Mouse (Mus musculus) ovary, adult 18-20 months (tissue): ENCODE measurements around the gene Hist1h2bk.

ENCODE experiments used
- DNase-seq: peaks from one replicate; pipeline ENCODE4 v3.0.0; 2022; ENCODE audit warnings: low spot score, mixed read lengths

Hist1h2bk gene

GRCm38 (mm10) chr13:22035267-22036148 is at the start of gene Hist1h2bk, which contains the start of gene Hist1h2ah:
Gene Hist1h2bk (plus strand): TSS chr13:22035870.
Gene Hist1h2ah (minus strand): TSS chr13:22035568.
- peak; percentile 77 for DNase-seq

DNA sequence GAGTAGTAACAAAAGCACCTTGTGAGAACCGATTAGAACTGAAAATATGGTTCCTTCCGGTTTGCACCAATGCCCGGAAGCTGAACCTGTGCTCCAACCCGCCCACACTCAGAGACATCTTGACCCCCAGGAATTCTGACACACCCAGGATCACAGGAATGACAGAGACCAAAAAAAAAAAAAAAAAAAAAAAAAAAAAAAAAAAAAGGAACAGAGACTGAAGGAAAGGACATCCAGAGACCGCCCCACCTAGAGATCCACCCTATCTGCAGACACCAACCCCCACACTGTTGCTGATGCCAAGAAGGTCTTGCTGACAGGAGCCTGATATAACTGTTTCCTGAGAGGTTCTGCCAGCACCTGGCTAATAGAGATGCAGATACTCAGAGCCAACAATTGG is 43.1 kb upstream of the Hist1h2bk start:
- DNase-seq, result no peak

DNA sequence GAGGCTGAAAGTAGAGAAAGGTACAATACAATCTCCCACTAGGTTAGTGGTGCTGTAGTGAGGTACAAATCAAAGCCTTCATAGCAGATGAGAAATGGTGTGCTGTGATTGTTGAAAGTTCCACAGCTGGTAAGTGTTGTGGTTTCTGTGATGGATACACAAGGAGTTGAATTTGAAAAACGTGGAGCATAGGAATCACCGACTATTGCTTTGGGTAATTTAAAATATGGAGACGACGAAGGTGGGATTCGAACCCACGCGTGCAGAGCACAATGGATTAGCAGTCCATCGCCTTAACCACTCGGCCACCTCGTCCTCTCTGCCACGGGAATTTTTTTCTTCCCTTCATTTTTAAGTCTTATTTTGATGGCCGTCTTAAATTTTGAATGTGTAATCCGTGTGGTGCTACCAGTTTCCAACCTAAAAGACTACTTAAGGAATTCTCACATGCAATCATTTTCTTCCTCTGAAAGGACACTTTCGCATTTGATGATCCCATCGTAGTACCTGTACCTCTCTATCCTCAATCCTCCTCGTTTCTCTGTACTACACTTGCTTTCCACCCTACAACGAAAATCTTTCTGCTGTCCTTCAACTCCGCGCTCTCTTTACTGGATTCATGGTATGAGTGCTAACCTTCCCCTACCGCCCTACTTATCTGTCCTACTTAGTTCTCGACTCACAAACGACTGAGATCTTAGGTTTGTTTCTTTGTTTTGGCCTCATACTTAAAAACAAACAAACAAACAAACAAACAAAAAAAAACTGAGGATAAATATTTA is 41.5 kb upstream of the Hist1h2bk start:
- DNase-seq, result no peak

DNA sequence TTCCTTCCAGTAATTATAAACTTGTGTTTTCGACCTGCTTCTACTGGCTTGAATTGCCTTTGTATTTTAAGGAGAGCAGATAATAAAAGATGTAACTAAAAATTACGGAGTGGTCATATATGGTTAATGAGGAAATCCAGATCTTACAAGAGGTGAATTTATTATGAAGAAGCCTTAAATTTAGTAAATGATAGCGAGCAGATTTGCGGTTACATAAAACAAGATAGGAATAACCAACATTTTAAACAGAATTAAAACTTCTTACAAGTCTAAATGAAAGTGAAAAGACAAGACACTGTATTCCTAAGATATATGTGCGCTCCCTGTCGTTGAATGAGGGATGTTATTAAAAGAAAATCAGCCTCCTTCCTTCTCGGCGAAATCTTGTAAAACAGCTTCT is 40.8 kb upstream of the Hist1h2bk start:
- no peak for DNase-seq

GRCm38 (mm10) chr13:21995331-21995914 is 40.2 kb upstream of the Hist1h2bk start:
- no peak for DNase-seq

GRCm38 (mm10) chr13:21996101-21996839 is 39.4 kb upstream of the Hist1h2bk start:
- no peak for DNase-seq

- DNase-seq, result no peak
These were observed 38.9 kb upstream of the Hist1h2bk start for GRCm38 (mm10) chr13:21996840-21997185.

DNA sequence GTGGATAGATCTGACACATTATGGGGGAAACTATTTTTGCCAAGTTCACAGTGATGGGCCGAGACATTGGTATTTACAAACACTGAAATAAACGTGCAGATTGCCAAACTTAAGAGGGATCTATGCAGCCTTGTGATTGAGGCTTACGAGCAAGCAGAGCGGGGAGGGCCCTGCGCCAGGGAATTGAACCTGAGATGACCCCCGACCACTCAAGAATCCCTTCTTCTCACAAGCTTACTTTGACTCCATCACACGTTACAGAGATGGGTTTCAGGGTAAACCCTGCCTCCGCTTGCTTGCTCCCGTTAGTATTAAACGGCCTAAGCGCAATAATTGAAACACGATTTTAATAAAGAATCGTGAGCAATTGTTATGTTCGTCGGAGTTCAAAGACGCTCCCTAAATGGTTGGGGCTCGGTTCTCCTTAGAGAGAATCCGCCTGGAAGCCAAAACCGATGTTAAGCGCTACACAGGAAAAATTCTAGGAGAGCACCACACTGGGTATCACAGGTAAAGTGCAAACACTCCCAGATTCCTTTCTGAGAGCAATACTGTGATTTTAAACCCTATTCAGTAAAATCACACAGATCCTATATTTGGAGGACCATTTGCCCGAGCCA is 38.4 kb upstream of the Hist1h2bk start:
- DNase-seq, result no peak

GRCm38 (mm10) chr13:21997821-21998220 is 37.8 kb upstream of the Hist1h2bk start:
- DNase-seq, result no peak

- no peak for DNase-seq
These were observed 37.3 kb upstream of the Hist1h2bk start for GRCm38 (mm10) chr13:21998412-21998811.

GRCm38 (mm10) chr13:21999147-21999546 is 36.5 kb upstream of the Hist1h2bk start:
- no peak for DNase-seq

DNA sequence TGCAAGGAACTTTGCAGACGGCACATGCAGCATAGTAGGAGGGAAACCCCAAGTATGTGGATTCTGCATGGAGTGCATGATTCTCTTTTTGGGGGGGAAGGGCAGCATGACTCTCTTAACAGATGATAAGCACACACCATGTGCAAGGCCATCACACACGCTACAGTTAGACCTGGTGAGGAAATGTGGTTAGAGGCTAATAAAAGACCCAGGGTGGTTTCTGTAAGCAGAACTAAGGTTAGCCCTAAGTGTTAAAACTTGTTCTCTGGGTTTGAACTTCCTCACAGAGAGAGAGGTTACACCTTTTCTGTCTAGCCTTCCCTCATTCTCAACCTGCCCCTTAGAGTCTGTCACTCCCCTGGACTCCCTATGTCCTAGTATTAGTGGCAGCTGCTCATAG is 34.3 kb upstream of the Hist1h2bk start:
- no peak for DNase-seq

DNA sequence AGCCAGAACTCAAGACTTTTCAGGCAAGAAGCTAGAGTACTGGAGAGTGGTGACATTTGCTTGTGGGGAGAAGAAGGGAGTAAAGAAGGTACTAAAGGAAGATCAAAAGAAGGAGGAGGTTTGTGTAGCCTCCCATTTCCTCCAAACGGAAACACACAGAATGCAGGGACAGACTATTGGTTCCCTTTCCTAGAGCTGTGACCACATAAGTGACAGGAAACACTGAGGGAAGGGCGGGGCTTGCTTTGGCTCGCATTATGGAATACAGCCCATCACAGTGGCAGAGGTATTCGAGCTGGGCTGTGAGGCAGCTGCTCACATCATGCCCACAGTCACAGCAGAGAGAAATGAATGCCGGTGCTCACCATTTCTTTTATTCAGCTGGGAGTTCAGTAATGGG is 33.8 kb upstream of the Hist1h2bk start:
- DNase-seq, result no peak

DNA sequence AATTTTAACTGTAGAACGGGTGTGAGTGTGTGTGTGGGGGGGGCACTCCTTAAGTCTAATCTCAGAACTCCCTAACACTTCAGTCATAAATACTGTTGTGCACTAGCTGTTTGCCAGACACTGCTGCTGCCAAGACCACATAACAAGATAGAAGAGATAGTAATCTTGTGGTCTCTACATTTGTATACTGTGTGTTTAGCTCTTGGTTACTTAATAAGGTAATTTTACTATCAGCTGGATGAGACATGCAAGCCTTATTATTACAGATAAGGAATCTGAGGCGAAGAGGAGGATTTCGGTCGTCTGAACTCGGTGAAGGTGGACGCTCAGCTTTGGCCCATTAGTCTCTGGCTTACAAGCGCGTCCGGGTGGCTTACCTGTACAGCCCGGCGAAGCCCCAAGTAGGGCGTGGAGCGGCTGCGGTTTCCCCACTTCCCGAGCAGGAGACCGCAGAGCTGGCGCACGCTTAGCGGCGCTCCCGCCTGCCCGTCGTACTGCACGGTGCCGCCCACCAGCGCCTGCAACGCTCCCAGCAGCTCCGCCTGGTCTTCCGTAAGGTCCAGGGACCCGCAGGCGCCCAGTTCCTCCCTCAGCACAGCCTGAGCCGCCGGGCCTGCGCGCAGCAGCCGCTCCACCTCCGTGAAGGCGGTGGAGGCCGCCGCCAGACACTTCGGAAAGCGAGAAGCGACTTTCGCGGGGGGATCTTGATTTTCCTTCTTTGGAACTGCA is 29.9 kb upstream of the Hist1h2bk start:
- peak; percentile 21 for DNase-seq

GRCm38 (mm10) chr13:22006334-22007120 is 29.1 kb upstream of the Hist1h2bk start:
- no peak for DNase-seq

GRCm38 (mm10) chr13:22007121-22007510 is 28.6 kb upstream of the Hist1h2bk start:
- no peak for DNase-seq

DNA sequence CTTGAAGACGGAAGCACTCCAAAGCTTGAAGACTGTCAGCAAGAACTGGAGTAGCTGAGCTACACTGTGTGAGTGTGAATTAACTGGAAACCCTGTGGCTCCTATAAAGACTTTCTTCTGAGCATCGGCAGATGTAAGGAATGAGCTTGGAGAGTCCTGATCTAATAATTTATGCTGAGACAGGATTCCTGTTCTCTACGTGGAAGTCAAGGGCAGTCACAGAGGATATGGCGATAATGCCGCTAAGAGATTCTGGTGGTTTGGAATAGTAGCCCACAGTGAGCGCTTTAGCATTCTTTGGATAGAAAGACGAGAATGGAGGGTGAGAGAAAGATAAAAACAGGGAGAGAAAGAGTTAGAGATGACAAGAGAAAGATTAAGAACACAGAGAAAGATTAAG is 27.8 kb upstream of the Hist1h2bk start:
- no peak for DNase-seq

DNA sequence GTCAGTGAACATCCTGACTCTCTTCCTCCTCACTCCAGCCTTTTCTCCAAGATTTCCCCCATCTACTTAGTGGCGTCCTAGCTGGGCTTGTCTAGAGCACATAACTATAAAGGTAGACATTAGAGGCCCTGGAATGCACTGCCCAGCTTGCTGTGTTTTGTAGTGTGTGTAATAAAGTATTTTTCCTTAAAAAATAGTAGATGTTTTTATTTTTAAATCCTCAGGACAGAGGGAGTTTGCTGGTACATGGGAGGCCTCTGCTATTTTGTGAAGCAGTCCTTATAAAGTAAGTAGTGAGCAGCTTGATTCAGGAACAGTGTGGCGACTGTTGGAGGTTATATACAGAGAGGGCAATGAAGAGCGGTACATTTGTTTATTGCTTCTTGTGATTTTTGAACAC is 27.0 kb upstream of the Hist1h2bk start:
- no peak for DNase-seq

- no peak for DNase-seq
These were observed 26.0 kb upstream of the Hist1h2bk start, which contains the start of gene Prss16 for GRCm38 (mm10) chr13:22009642-22010041. Gene Prss16 (minus strand): TSS chr13:22009742.

- DNase-seq, result no peak
These were observed 22.0 kb upstream of the Hist1h2bk start for GRCm38 (mm10) chr13:22013716-22014115.
